Mouse (Mus musculus): ENCODE results near the gene Cbx6.
A peak's percentile ranks its signal among the peaks of the same experiment; 100 is the strongest.

Gene Cbx6

GRCm38 (mm10) chr15:79834130-79834880 is at the start of gene Cbx6, which contains the start of gene Npcd:
Gene Cbx6 (minus strand): TSS chr15:79834688.
Gene Npcd (minus strand): TSS chr15:79834237.
- peak; percentile 93 for DNase-seq (ENCODE audit: low read depth, low spot score)

- DNase-seq (ENCODE audit: low read depth, low spot score): peak; percentile 88
Measured at GRCm38 (mm10) chr15:79883352-79883822, 48.9 kb upstream of the Cbx6 start.

- DNase-seq (ENCODE audit: low read depth, low spot score): no peak
Measured at GRCm38 (mm10) chr15:79882623-79883267, 48.3 kb upstream of the Cbx6 start.

GRCm38 (mm10) chr15:79880477-79880876 is 46.0 kb upstream of the Cbx6 start:
- DNase-seq (ENCODE audit: low read depth, low spot score): no peak

GRCm38 (mm10) chr15:79879319-79879718 is 44.8 kb upstream of the Cbx6 start:
- DNase-seq (ENCODE audit: low read depth, low spot score): no peak

GRCm38 (mm10) chr15:79878725-79879136 is 44.2 kb upstream of the Cbx6 start:
- DNase-seq (ENCODE audit: low read depth, low spot score): no peak

GRCm38 (mm10) chr15:79875261-79875995 is 40.9 kb upstream of the Cbx6 start:
- DNase-seq (ENCODE audit: low read depth, low spot score): no peak

GRCm38 (mm10) chr15:79873995-79874394 is 39.5 kb upstream of the Cbx6 start:
- no peak for DNase-seq (ENCODE audit: low read depth, low spot score)

- DNase-seq (ENCODE audit: low read depth, low spot score): no peak
Measured at GRCm38 (mm10) chr15:79873545-79873944, 39.1 kb upstream of the Cbx6 start.

GRCm38 (mm10) chr15:79867260-79868002 is 32.9 kb upstream of the Cbx6 start:
- DNase-seq (ENCODE audit: low read depth, low spot score): peak; percentile 28

- DNase-seq (ENCODE audit: low read depth, low spot score): no peak
Measured at GRCm38 (mm10) chr15:79859821-79860220, 25.3 kb upstream of the Cbx6 start.

- DNase-seq (ENCODE audit: low read depth, low spot score): no peak
Measured at GRCm38 (mm10) chr15:79858979-79859378, 24.5 kb upstream of the Cbx6 start.

- DNase-seq (ENCODE audit: low read depth, low spot score): no peak
Measured at GRCm38 (mm10) chr15:79850143-79850542, 15.7 kb upstream of the Cbx6 start.

- DNase-seq (ENCODE audit: low read depth, low spot score): no peak
Measured at GRCm38 (mm10) chr15:79847100-79847499, 12.6 kb upstream of the Cbx6 start.

- DNase-seq (ENCODE audit: low read depth, low spot score): no peak
Measured at GRCm38 (mm10) chr15:79845986-79846385, 11.5 kb upstream of the Cbx6 start.

GRCm38 (mm10) chr15:79842985-79843384 is 8.5 kb upstream of the Cbx6 start:
- DNase-seq (ENCODE audit: low read depth, low spot score): no peak

- DNase-seq (ENCODE audit: low read depth, low spot score): no peak
Measured at GRCm38 (mm10) chr15:79840281-79840680, 5.8 kb upstream of the Cbx6 start.

GRCm38 (mm10) chr15:79834881-79835260 is 383 bp upstream of the Cbx6 start:
- DNase-seq (ENCODE audit: low read depth, low spot score): no peak

- DNase-seq (ENCODE audit: low read depth, low spot score): peak; percentile 60
Measured at GRCm38 (mm10) chr15:79833251-79834050, 1.0 kb downstream of the Cbx6 start.

GRCm38 (mm10) chr15:79832064-79832900 is 2.2 kb downstream of the Cbx6 start:
- peak; percentile 80 for DNase-seq (ENCODE audit: low read depth, low spot score)
